Mouse (Mus musculus): Measurements from ENCODE around the gene Cst7. TPM values are rescaled to one million over a fixed set of nuclear protein-coding genes. Genes with fewer than 3 reads are reported as not detected.
"Not testable (repeated sequence)": the region's sequence is repeated elsewhere in the genome, so short reads cannot be mapped to it uniquely, and the experiment has no call there.

Gene Cst7
- polyA plus RNA-seq (2015; fragmentation: Nextera tagmentation; extraction: Ambion mirVana): 0.14 and 0.20 TPM in 2 replicates

DNA sequence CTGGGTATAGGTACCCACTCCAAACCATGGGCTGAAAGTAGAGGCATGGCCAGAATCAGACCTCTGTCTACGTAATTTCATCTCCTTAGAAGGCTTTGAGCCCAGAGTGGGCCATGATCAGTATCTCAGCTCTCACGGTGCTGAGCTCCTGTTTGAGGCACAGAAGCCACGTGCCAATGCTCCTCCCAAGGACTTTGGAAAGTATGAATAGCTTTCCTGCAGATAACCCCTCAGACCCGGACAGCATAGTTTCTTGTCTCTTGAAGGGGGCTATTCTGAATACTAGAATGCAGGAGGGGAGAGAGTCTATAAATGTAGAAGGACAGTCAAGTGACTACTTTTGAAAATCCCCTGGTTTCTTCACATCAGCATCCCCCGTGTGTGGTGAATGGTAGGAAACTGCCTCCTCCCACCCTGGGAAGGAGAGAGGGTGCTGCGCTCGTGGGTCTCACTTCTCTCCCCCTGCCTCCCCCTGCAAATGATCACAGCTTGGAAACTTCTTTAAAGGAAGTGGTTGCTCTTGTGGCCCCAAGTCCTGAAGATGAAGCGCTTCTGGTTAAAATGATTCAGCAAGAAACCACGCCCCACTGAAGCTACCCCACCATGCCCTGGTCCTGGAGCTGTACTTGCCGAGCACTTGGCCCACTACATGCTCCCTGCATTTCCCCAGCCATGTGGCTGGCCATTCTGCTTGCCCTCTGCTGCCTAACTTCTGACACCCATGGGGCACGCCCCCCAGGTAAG is at the start of gene Cst7:
Gene Cst7, plus strand, starts transcription at position 569 of the 744 bp plus-strand sequence.
- H3K9ac ChIP-seq (ENCODE audit: low read depth, low read length): no peak within 1 kb of the TSS
- no peak for TF ChIP-seq CTCF (IDR thresholded peaks at IDR 0.05; ENCODE audit: low read depth)
- H3K27me3 ChIP-seq (ENCODE audit: insufficient read depth, low read length): no peaks in the 10 kb centered on the region
- no peak within 1 kb of the TSS for H3K27ac ChIP-seq
- H3K4me2 ChIP-seq (ENCODE audit: low read length): no peak within 1 kb of the TSS
- no peaks in the 10 kb centered on the region for H3K4me1 ChIP-seq (replicated peaks; ENCODE audit: insufficient read depth, low read length)
- no peak for ATAC-seq (replicated peaks; ENCODE audit: low FRiP score, low read depth)
- DNase-seq (ENCODE audit: low spot score): no peak
- H3K4me3 ChIP-seq (replicated peaks; ENCODE audit: low read depth, low read length): no peak within 1 kb of the TSS
- WGBS: 71% methylated on average over 11 of the region's 11 CpGs
- H3K36me3 ChIP-seq (ENCODE audit: insufficient read depth, low read length): no peaks in the 10 kb centered on the region
- H3K9me3 ChIP-seq (replicated peaks; ENCODE audit: low read length): no peaks in the 10 kb centered on the region

DNA sequence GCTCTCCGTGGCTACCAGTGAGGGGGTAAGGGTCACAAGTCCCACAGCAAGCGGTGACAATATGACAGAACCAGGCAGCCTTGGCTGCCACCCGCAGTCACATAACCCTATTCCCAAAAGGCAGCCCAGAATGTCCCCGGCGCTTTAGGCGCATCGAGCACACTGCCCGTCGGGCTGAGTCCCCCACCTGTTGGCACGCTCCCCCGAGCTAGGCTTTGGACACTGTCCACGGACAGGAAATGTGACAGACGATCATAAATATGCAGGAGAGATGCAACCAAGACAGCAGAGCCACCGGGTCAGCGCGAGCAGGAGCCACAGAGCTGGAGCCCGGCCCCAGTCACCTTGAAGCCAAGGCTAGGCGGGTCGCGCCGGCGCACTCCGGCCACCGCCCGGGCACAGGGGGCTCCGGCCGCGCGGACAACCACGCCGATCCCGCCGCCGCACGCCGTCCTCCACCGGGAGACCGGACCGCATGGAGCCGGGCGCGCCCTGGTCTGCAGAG is 44.5 kb upstream of the Cst7 start:
- 0 out of 2 replicates have a peak overlapping the region, but pooled peaks have one; percentile 40 for H3K9ac ChIP-seq (ENCODE audit: low read depth, low read length)
- 3% methylated on average over 40 of the region's 42 CpGs for WGBS
- H3K36me3 ChIP-seq (ENCODE audit: insufficient read depth, low read length): no peaks in the 10 kb centered on the region
- DNase-seq (ENCODE audit: low spot score) (peak; percentile 3), ATAC-seq (replicated peaks; ENCODE audit: low FRiP score, low read depth) (peak; percentile 63; the same call in 1 of the 2 replicates)
- H3K9me3 ChIP-seq (replicated peaks; ENCODE audit: low read length): no peaks in the 10 kb centered on the region
- TF ChIP-seq CTCF (IDR thresholded peaks at IDR 0.05; ENCODE audit: low read depth): no peak
- H3K4me3 ChIP-seq (replicated peaks; ENCODE audit: low read depth, low read length): peak overlapping the region; percentile 24
- peaks cover 3% of the 10 kb centered on the region; the same call in 1 of the 2 replicates for H3K4me1 ChIP-seq (replicated peaks; ENCODE audit: insufficient read depth, low read length)
- peaks cover 5% of the 10 kb centered on the region; the same call in 1 of the 2 replicates for H3K27me3 ChIP-seq (ENCODE audit: insufficient read depth, low read length)
- H3K27ac ChIP-seq: no peak overlapping the region
- peak overlapping the region; percentile 70 for H3K4me2 ChIP-seq (ENCODE audit: low read length)

DNA sequence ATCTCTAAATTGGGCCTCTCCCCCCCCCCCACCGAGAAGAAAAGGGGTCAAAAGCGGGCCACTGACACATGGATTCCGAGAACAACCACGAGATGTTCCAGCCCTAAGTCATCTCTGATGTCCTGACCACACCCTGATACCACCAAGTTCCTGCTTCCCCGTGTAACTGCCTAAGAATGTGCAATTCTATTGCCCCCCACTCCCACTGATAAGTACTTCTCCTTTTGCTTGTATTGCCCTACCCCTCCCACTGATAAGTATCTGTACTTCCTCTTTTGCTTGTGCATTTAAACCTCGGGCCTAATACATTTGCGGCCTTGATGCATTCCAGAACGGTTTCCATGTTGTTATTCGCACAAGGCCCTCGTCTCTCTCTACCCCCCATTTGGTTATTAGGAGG is 20.6 kb upstream of the Cst7 start:
- not testable (repeated sequence) for H3K27ac ChIP-seq; H3K27me3 ChIP-seq (ENCODE audit: insufficient read depth, low read length); ATAC-seq (replicated peaks; ENCODE audit: low FRiP score, low read depth); H3K4me1 ChIP-seq (replicated peaks; ENCODE audit: insufficient read depth, low read length); H3K36me3 ChIP-seq (ENCODE audit: insufficient read depth, low read length); H3K9me3 ChIP-seq (replicated peaks; ENCODE audit: low read length); H3K9ac ChIP-seq (ENCODE audit: low read depth, low read length); H3K4me3 ChIP-seq (replicated peaks; ENCODE audit: low read depth, low read length); DNase-seq (ENCODE audit: low spot score); H3K4me2 ChIP-seq (ENCODE audit: low read length)
- 78% methylated on average over 10 of the region's 10 CpGs for WGBS

- 60% methylated on average over 3 of the region's 3 CpGs for WGBS
- Histone ChIP-seq H3K36me3 (ENCODE audit: insufficient read depth, low read length) (no peaks in the 10 kb centered on the region), H3K4me3 (replicated peaks; ENCODE audit: low read depth, low read length) (no peak overlapping the region), H3K27ac (no peak overlapping the region), H3K9ac (ENCODE audit: low read depth, low read length) (no peak overlapping the region), H3K4me1 (replicated peaks; ENCODE audit: insufficient read depth, low read length) (no peaks in the 10 kb centered on the region), H3K4me2 (ENCODE audit: low read length) (no peak overlapping the region), H3K9me3 (replicated peaks; ENCODE audit: low read length) (no peaks in the 10 kb centered on the region), H3K27me3 (ENCODE audit: insufficient read depth, low read length) (no peaks in the 10 kb centered on the region)
- peak; percentile 68 for TF ChIP-seq CTCF (IDR thresholded peaks at IDR 0.05; ENCODE audit: low read depth)
- DNase-seq (ENCODE audit: low spot score) (peak; percentile 55), ATAC-seq (replicated peaks; ENCODE audit: low FRiP score, low read depth) (0 out of 2 replicates have a peak, but pooled peaks have one; percentile 25)
Measured at GRCm38 (mm10) chr2:150558568-150558967, 11.6 kb upstream of the Cst7 start.

- ATAC-seq (replicated peaks; ENCODE audit: low FRiP score, low read depth) (no peak), DNase-seq (ENCODE audit: low spot score) (no peak)
- no peak overlapping the region for H3K4me3 ChIP-seq (replicated peaks; ENCODE audit: low read depth, low read length)
- no peak overlapping the region for H3K27ac ChIP-seq
- WGBS: 58% methylated on average over 2 of the region's 2 CpGs
- no peak overlapping the region for H3K4me2 ChIP-seq (ENCODE audit: low read length)
- H3K36me3 ChIP-seq (ENCODE audit: insufficient read depth, low read length): no peaks in the 10 kb centered on the region
- TF ChIP-seq CTCF (IDR thresholded peaks at IDR 0.05; ENCODE audit: low read depth): no peak
- H3K27me3 ChIP-seq (ENCODE audit: insufficient read depth, low read length): no peaks in the 10 kb centered on the region
- H3K9me3 ChIP-seq (replicated peaks; ENCODE audit: low read length): no peaks in the 10 kb centered on the region
- no peaks in the 10 kb centered on the region for H3K4me1 ChIP-seq (replicated peaks; ENCODE audit: insufficient read depth, low read length)
- no peak overlapping the region for H3K9ac ChIP-seq (ENCODE audit: low read depth, low read length)
Measured at GRCm38 (mm10) chr2:150567051-150567450, 3.2 kb upstream of the Cst7 start.

- no peak overlapping the region for H3K4me2 ChIP-seq (ENCODE audit: low read length)
- DNase-seq (ENCODE audit: low spot score) (no peak), ATAC-seq (replicated peaks; ENCODE audit: low FRiP score, low read depth) (no peak)
- no peaks in the 10 kb centered on the region for H3K36me3 ChIP-seq (ENCODE audit: insufficient read depth, low read length)
- no peaks in the 10 kb centered on the region for H3K27me3 ChIP-seq (ENCODE audit: insufficient read depth, low read length)
- no peak for TF ChIP-seq CTCF (IDR thresholded peaks at IDR 0.05; ENCODE audit: low read depth)
- 76% methylated on average over 2 of the region's 2 CpGs for WGBS
- H3K27ac ChIP-seq: no peak overlapping the region
- H3K9me3 ChIP-seq (replicated peaks; ENCODE audit: low read length): no peaks in the 10 kb centered on the region
- H3K4me1 ChIP-seq (replicated peaks; ENCODE audit: insufficient read depth, low read length): no peaks in the 10 kb centered on the region
- H3K4me3 ChIP-seq (replicated peaks; ENCODE audit: low read depth, low read length): no peak overlapping the region
- no peak overlapping the region for H3K9ac ChIP-seq (ENCODE audit: low read depth, low read length)
Measured at GRCm38 (mm10) chr2:150570761-150571160, 546 bp downstream of the Cst7 start.
